Mouse (Mus musculus): ENCODE results near the gene Sema6d.

DNA sequence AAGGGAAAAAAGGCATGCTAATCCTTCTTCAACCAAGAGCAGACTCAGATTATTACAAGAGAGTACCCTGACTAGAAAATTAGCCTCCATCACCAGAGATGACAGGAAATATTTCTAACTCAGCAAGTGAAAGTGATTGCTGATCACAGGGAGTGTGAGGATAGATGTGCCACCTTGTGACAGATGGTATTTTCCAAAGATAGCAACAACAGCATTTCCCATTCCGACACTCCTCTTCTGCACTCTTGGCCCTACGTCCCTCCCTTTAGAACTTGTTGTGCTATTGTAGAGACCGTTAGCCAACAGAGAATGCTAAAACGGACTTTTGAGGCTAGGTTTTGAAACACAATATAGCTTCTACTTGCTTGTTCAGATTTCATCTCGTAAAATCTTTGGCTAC lies 243.1 kb downstream of the Sema6d start:
- TF ChIP-seq CTCF (IDR thresholded peaks at IDR 0.05; ENCODE audit: low read depth) (no peak), EP300 (IDR thresholded peaks at IDR 0.05; ENCODE audit: low read depth) (no peak)

Data from liver, postnatal 0 days (tissue).